Mouse (Mus musculus) neural tube, embryonic 11.5 days (tissue): ENCODE data around the gene Cxcl3. TPM values are rescaled to one million over a fixed set of nuclear protein-coding genes. Genes with fewer than 3 reads are reported as not detected.

Source experiments
- ATAC-seq: fragments of 200-750 bp; cut with Nextera tagmentation; 2 replicates; pipeline ENCODE4 v1.8.0; 2017; ENCODE audit warnings: moderate number of reproducible peaks, mild to moderate bottlenecking, moderate TSS enrichment, moderate library complexity; ENCODE audit not compliant: insufficient read depth, low FRiP score, low TSS enrichment
- DNase-seq: peaks from one replicate; pipeline ENCODE4 v3.0.0-alpha.2; 2015; ENCODE audit warnings: low spot score
- H3K27ac ChIP-seq: fragments of 300-500 bp; sonication (generic); 2 replicates; pipeline ENCODE4 v1.5.1; 2014; ENCODE audit warnings: low read depth, mild to moderate bottlenecking, low read length
- H3K27me3 ChIP-seq: fragments of 300-500 bp; sonication (generic); 2 replicates; pipeline ENCODE4 v1.6.1; 2014; ENCODE audit warnings: mild to moderate bottlenecking, low read length, mixed read lengths; ENCODE audit not compliant: control insufficient read depth, insufficient read depth
- H3K36me3 ChIP-seq: fragments of 300-500 bp; sonication (generic); 2 replicates; pipeline ENCODE4 v1.6.1; 2014; ENCODE audit warnings: mild to moderate bottlenecking, low read length, moderate library complexity, mixed read lengths; ENCODE audit not compliant: control insufficient read depth, insufficient read depth
- H3K4me1 ChIP-seq: fragments of 300-500 bp; sonication (generic); 2 replicates; pipeline ENCODE4 v1.6.1; 2014; ENCODE audit warnings: low read length, mixed read lengths; ENCODE audit not compliant: control insufficient read depth, insufficient read depth
- H3K4me2 ChIP-seq: fragments of 300-500 bp; sonication (generic); 2 replicates; pipeline ENCODE4 v1.6.1; 2014; ENCODE audit warnings: low read depth, mild to moderate bottlenecking, moderate library complexity
- H3K4me3 ChIP-seq: fragments of 300-500 bp; sonication (generic); 2 replicates; pipeline ENCODE4 v1.5.1; 2014; ENCODE audit warnings: low read depth, low read length
- H3K9ac ChIP-seq: fragments of 300-500 bp; sonication (generic); 2 replicates; pipeline ENCODE4 v1.6.1; 2014; ENCODE audit warnings: mild to moderate bottlenecking, low read length
- H3K9me3 ChIP-seq: fragments of 300-500 bp; sonication (generic); 2 replicates; pipeline ENCODE4 v1.6.1; 2016; ENCODE audit warnings: low read length; ENCODE audit not compliant: control insufficient read depth
- WGBS: fragments of 180-500 bp; shearing (Covaris S2); extraction: QIAGEN DNeasy Blood & Tissue Kit; methylation state at CpG from one replicate; pipeline ENCODE4 v1.1.7; 2014; 5-methylcytosine and 5-hydroxymethylcytosine counted together
- polyA plus RNA-seq: library from polyadenylated mRNA; unstranded; fragments of >200 nt; fragmentation: Nextera tagmentation; extraction: Ambion mirVana; gene quantifications from 2 replicates; pipeline ENCODE4 v1.2.1, GENCODE M21; 2014

The Cxcl3 gene
- polyA plus RNA-seq, 1 experiment from 2014 or later = not detected

- DNase-seq = no peak
- 81% methylated on average over 12 of the region's 12 CpGs for WGBS
- no peak overlapping the region for H3K9ac ChIP-seq
- H3K4me3 ChIP-seq = no peak overlapping the region
- ATAC-seq = no peak
- H3K27me3 ChIP-seq = no peaks in the 10 kb centered on the region
- no peaks in the 10 kb centered on the region for H3K9me3 ChIP-seq
- no peaks in the 10 kb centered on the region for H3K4me1 ChIP-seq
- H3K36me3 ChIP-seq = no peaks in the 10 kb centered on the region
- H3K4me2 ChIP-seq = no peak overlapping the region
- H3K27ac ChIP-seq = no peak overlapping the region
These were observed 21.8 kb upstream of the Cxcl3 start for GRCm38 (mm10) chr5:90763912-90764665.

GRCm38 (mm10) chr5:90765821-90766606, 19.9 kb upstream of the Cxcl3 start:
- Histone ChIP-seq H3K9ac (no peak overlapping the region), H3K27me3 (no peaks in the 10 kb centered on the region), H3K9me3 (no peaks in the 10 kb centered on the region), H3K4me2 (no peak overlapping the region), H3K4me3 (no peak overlapping the region), H3K27ac (no peak overlapping the region), H3K4me1 (no peaks in the 10 kb centered on the region), H3K36me3 (no peaks in the 10 kb centered on the region)
- ATAC-seq (no peak), DNase-seq (no peak)
- 75% methylated on average over 8 of the region's 8 CpGs for WGBS

- H3K9ac ChIP-seq = no peak within 1 kb of the TSS
- no peaks in the 10 kb centered on the region for H3K9me3 ChIP-seq
- WGBS = 59% methylated on average over 3 of the region's 3 CpGs
- no peak within 1 kb of the TSS for H3K4me3 ChIP-seq
- H3K27me3 ChIP-seq = no peaks in the 10 kb centered on the region
- H3K27ac ChIP-seq = no peak within 1 kb of the TSS
- no peak within 1 kb of the TSS for H3K4me2 ChIP-seq
- H3K4me1 ChIP-seq = no peaks in the 10 kb centered on the region
- DNase-seq (no peak), ATAC-seq (no peak)
- no peaks in the 10 kb centered on the region for H3K36me3 ChIP-seq
These were observed 17.7 kb upstream of the Cxcl3 start, which contains the start of gene Ppbp for GRCm38 (mm10) chr5:90768218-90768617. TSS of gene Ppbp (plus strand) at chr5:90768518.

GRCm38 (mm10) chr5:90771369-90771768, 14.5 kb upstream of the Cxcl3 start:
- Histone ChIP-seq H3K4me3 (no peak overlapping the region), H3K36me3 (no peaks in the 10 kb centered on the region), H3K27me3 (no peaks in the 10 kb centered on the region), H3K4me2 (no peak overlapping the region), H3K9me3 (no peaks in the 10 kb centered on the region), H3K27ac (no peak overlapping the region), H3K4me1 (no peaks in the 10 kb centered on the region), H3K9ac (no peak overlapping the region)
- no peak for DNase-seq
- WGBS = 80% methylated on average over 3 of the region's 3 CpGs
- no peak for ATAC-seq

GRCm38 (mm10) chr5:90771880-90772653, 13.8 kb upstream of the Cxcl3 start, which contains the start of gene Pf4:
TSS of gene Pf4 (plus strand) at chr5:90772435.
- 90% methylated on average over 16 of the region's 16 CpGs for WGBS
- no peak within 1 kb of the TSS for H3K4me2 ChIP-seq
- DNase-seq (no peak), ATAC-seq (no peak)
- H3K9ac ChIP-seq = no peak within 1 kb of the TSS
- H3K9me3 ChIP-seq = no peaks in the 10 kb centered on the region
- H3K27me3 ChIP-seq = no peaks in the 10 kb centered on the region
- no peaks in the 10 kb centered on the region for H3K4me1 ChIP-seq
- no peak within 1 kb of the TSS for H3K4me3 ChIP-seq
- no peak within 1 kb of the TSS for H3K27ac ChIP-seq
- no peaks in the 10 kb centered on the region for H3K36me3 ChIP-seq

GRCm38 (mm10) chr5:90775562-90775961, 10.3 kb upstream of the Cxcl3 start:
- Histone ChIP-seq H3K9me3 (no peaks in the 10 kb centered on the region), H3K27ac (no peak overlapping the region), H3K27me3 (no peaks in the 10 kb centered on the region), H3K4me2 (no peak overlapping the region), H3K4me3 (no peak overlapping the region), H3K4me1 (no peaks in the 10 kb centered on the region), H3K9ac (no peak overlapping the region), H3K36me3 (no peaks in the 10 kb centered on the region)
- ATAC-seq (no peak), DNase-seq (no peak)
- 91% methylated on average over 5 of the region's 5 CpGs for WGBS

- no peaks in the 10 kb centered on the region for H3K27me3 ChIP-seq
- DNase-seq (no peak), ATAC-seq (no peak)
- no peaks in the 10 kb centered on the region for H3K9me3 ChIP-seq
- no peaks in the 10 kb centered on the region for H3K4me1 ChIP-seq
- H3K27ac ChIP-seq = no peak overlapping the region
- H3K9ac ChIP-seq = no peak overlapping the region
- H3K4me3 ChIP-seq = no peak overlapping the region
- no peak overlapping the region for H3K4me2 ChIP-seq
- WGBS = 80% methylated on average over 10 of the region's 10 CpGs
- H3K36me3 ChIP-seq = no peaks in the 10 kb centered on the region
These were observed 8.3 kb upstream of the Cxcl3 start for GRCm38 (mm10) chr5:90777621-90778020.

- DNase-seq (no peak), ATAC-seq (no peak)
- Histone ChIP-seq H3K4me1 (no peaks in the 10 kb centered on the region), H3K4me3 (no peak overlapping the region), H3K36me3 (no peaks in the 10 kb centered on the region), H3K9ac (no peak overlapping the region), H3K9me3 (no peaks in the 10 kb centered on the region), H3K27me3 (no peaks in the 10 kb centered on the region), H3K27ac (no peak overlapping the region), H3K4me2 (no peak overlapping the region)
- WGBS = 90% methylated on average over 6 of the region's 6 CpGs
These were observed 7.0 kb upstream of the Cxcl3 start for GRCm38 (mm10) chr5:90778856-90779255.
